Mouse (Mus musculus): ENCODE data around the gene Hoxd11.

- TF ChIP-seq CTCF (IDR thresholded peaks at IDR 0.05; ENCODE audit: insufficient read depth, low read depth, low read length) = no peak
- TF ChIP-seq POLR2A (IDR thresholded peaks at IDR 0.05; ENCODE audit: insufficient read depth, low read depth, low read length) = no peak
These were observed 5.4 kb upstream of the Hoxd11 start for GRCm38 (mm10) chr2:74673835-74674425.
